In genomic region chr12:104751814-104752765, GRCm38 (mm10) we compare ENCODE assay signal across 8 mouse cellular contexts. TPM values are rescaled to one million over a fixed set of nuclear protein-coding genes. Genes with fewer than 3 reads are reported as not detected.
DNase-seq lines count a peak whose midpoint lies in the region; ATAC-seq and TF ChIP-seq lines count a peak whose summit lies in the region.

Gene Dicer1 (minus strand): TSS chr12:104751952.

- peaks cover 8% of the 10 kb centered on the region; the same call in 1 of the 2 replicates for H3K36me3 ChIP-seq in embryonic facial prominence, embryonic 13.5 days
- H3K36me3 ChIP-seq in heart, adult 2 months (ENCODE audit: control insufficient read depth, insufficient read depth, low read length), result peaks cover 6% of the 10 kb centered on the region
- H3K36me3 ChIP-seq in limb, embryonic 13.5 days, result peaks cover 13% of the 10 kb centered on the region
- H3K36me3 ChIP-seq in midbrain, embryonic 16.5 days (ENCODE audit: control insufficient read depth, insufficient read depth, low read length), result no peaks in the 10 kb centered on the region

- H3K79me2 ChIP-seq in heart, adult 2 months (replicated peaks; ENCODE audit: control insufficient read depth, insufficient read depth, low read length), result peaks cover 6% of the 10 kb centered on the region; the same call in 1 of the 2 replicates

- peak within 1 kb of the TSS; percentile 94 for H3K4me3 ChIP-seq in embryonic facial prominence, embryonic 13.5 days
- H3K4me3 ChIP-seq in heart, adult 2 months, result peak within 1 kb of the TSS; percentile 87
- H3K4me3 ChIP-seq in limb, embryonic 13.5 days, result peak within 1 kb of the TSS; percentile 89
- H3K4me3 ChIP-seq in midbrain, embryonic 16.5 days (ENCODE audit: low read depth, low read length), result peak within 1 kb of the TSS; percentile 90

- H3K9me3 ChIP-seq in embryonic facial prominence, embryonic 13.5 days, result no peaks in the 10 kb centered on the region
- H3K9me3 ChIP-seq in limb, embryonic 13.5 days, result no peaks in the 10 kb centered on the region
- H3K9me3 ChIP-seq in midbrain, embryonic 16.5 days (replicated peaks; ENCODE audit: control insufficient read depth, low read length, poor library complexity, severe bottlenecking), result no peaks in the 10 kb centered on the region

- peak within 1 kb of the TSS; percentile 98 for H3K9ac ChIP-seq in embryonic facial prominence, embryonic 13.5 days
- peak within 1 kb of the TSS; percentile 94 for H3K9ac ChIP-seq in heart, adult 2 months (ENCODE audit: low read depth, low read length)
- peak within 1 kb of the TSS; percentile 97 for H3K9ac ChIP-seq in limb, embryonic 13.5 days
- peak within 1 kb of the TSS; percentile 90 for H3K9ac ChIP-seq in midbrain, embryonic 16.5 days (ENCODE audit: low read depth, low read length)

- H3K27ac ChIP-seq in embryonic facial prominence, embryonic 13.5 days, result peak within 1 kb of the TSS; percentile 95
- peak within 1 kb of the TSS; percentile 85 for H3K27ac ChIP-seq in heart, adult 2 months
- H3K27ac ChIP-seq in limb, embryonic 13.5 days, result peak within 1 kb of the TSS; percentile 87
- peak within 1 kb of the TSS; percentile 87 for H3K27ac ChIP-seq in midbrain, embryonic 16.5 days (ENCODE audit: low read length)

- ATAC-seq in embryonic facial prominence, embryonic 13.5 days (ENCODE audit: insufficient number of reproducible peaks, insufficient read depth, low FRiP score, low TSS enrichment, low read depth), result peak; percentile 94
- peak; percentile 96 for ATAC-seq in limb, embryonic 13.5 days (ENCODE audit: low FRiP score, low read depth)
- ATAC-seq in midbrain, embryonic 16.5 days, result peak; percentile 96

- H3K4me2 ChIP-seq in embryonic facial prominence, embryonic 13.5 days, result peak within 1 kb of the TSS; percentile 94
- H3K4me2 ChIP-seq in limb, embryonic 13.5 days (replicated peaks), result peak within 1 kb of the TSS; percentile 95
- peak within 1 kb of the TSS; percentile 95 for H3K4me2 ChIP-seq in midbrain, embryonic 16.5 days (ENCODE audit: low read length)

- TF ChIP-seq EP300 in heart, adult 2 months (IDR thresholded peaks at IDR 0.05; ENCODE audit: insufficient read depth, low read depth, low read length), result no peak

- no peaks in the 10 kb centered on the region for H3K27me3 ChIP-seq in embryonic facial prominence, embryonic 13.5 days
- H3K27me3 ChIP-seq in heart, adult 2 months (ENCODE audit: control insufficient read depth, insufficient read depth, low read length), result no peaks in the 10 kb centered on the region
- H3K27me3 ChIP-seq in limb, embryonic 13.5 days, result no peaks in the 10 kb centered on the region
- H3K27me3 ChIP-seq in midbrain, embryonic 16.5 days (ENCODE audit: control insufficient read depth, insufficient read depth, low read depth, low read length), result no peaks in the 10 kb centered on the region

- peak; percentile 78 for TF ChIP-seq POLR2A in heart, adult 2 months (IDR thresholded peaks at IDR 0.05; ENCODE audit: insufficient read depth, low read depth, low read length)

- intact Hi-C loops in heart, adult 2 months (cut with DNase I), result loop anchor here (5.0 kb wide), 1 partner anchor 280 kb away; the partner anchor contains the start of gene Glrx5

- peak; percentile 45 for TF ChIP-seq CTCF in heart, adult 2 months (IDR thresholded peaks at IDR 0.05)

- H3K4me1 ChIP-seq in embryonic facial prominence, embryonic 13.5 days, result peaks cover 36% of the 10 kb centered on the region
- peaks cover 13% of the 10 kb centered on the region for H3K4me1 ChIP-seq in heart, adult 2 months (ENCODE audit: control insufficient read depth, insufficient read depth, low read length)
- peaks cover 42% of the 10 kb centered on the region for H3K4me1 ChIP-seq in limb, embryonic 13.5 days
- peaks cover 40% of the 10 kb centered on the region for H3K4me1 ChIP-seq in midbrain, embryonic 16.5 days (ENCODE audit: control insufficient read depth, insufficient read depth, low read length)

- peak; percentile 92 for DNase-seq in 3134 (ENCODE audit: extremely low read depth, insufficient read length, low spot score)
- DNase-seq in adrenal gland, postnatal 36 days, result peak; percentile 98 to 99
- peak; percentile 98 to 100 for DNase-seq in heart, adult 2 months
- peak; percentile 95 to 97 for DNase-seq in kidney, adult 8-10 months
- DNase-seq in spleen, postnatal 10 days (ENCODE audit: low spot score in 2 of 2), result peak; percentile 96 to 98

- WGBS in embryonic facial prominence, embryonic 13.5 days, result under 1% methylated on average over 84 of the region's 94 CpGs
- 1% methylated on average over 90 of the region's 94 CpGs for WGBS in heart, adult 2 months
- under 1% methylated on average over 73 of the region's 94 CpGs for WGBS in limb, embryonic 13.5 days
- WGBS in midbrain, embryonic 16.5 days, result under 1% methylated on average over 72 of the region's 94 CpGs

RNA-seq across cellular contexts. Expression of gene Dicer1, which starts in this region (rescaled TPM):
- total RNA-seq in adrenal gland, postnatal 36 days (2021), result 10 to 100 TPM; 45.5 to 52.2 TPM
- 45.1 and 47.2 TPM in 2 replicates for polyA plus RNA-seq in embryonic facial prominence, embryonic 13.5 days (2015; fragmentation: Nextera tagmentation; extraction: Ambion mirVana)
- 10 to 100 TPM; 19.6 to 24.3 TPM for total RNA-seq in heart, adult 2 months (2021)
- polyA plus RNA-seq in heart, adult 2 months (2012; rRNA removed), result 6.9 and 11.2 TPM in 2 replicates
- 47.0 and 49.4 TPM in 2 replicates for polyA plus RNA-seq in limb, embryonic 13.5 days (2015; fragmentation: Nextera tagmentation; extraction: Ambion mirVana)
- 31.3 and 41.2 TPM in 2 replicates for polyA plus RNA-seq in midbrain, embryonic 16.5 days (2015; fragmentation: Nextera tagmentation; extraction: Ambion mirVana)

Comparison
In these comparisons a context has a peak if more than half of its experiments do, and no peak if none do; other contexts are left out.
1. Peak in every context shown above with its lines: DNase-seq, ATAC-seq, H3K4me3 ChIP-seq and H3K27ac ChIP-seq.